Mouse (Mus musculus) embryonic fibroblast, embryonic 13.5 days (primary cell): ENCODE data around the gene Spc24.

Experiments used
- CTCF ChIP-seq: IDR thresholded peaks from 2 replicates; pipeline ENCODE4 v1.5.1; 2011; ENCODE audit warnings: mild to moderate bottlenecking, control low read depth, low read length, moderate library complexity, borderline replicate concordance; ENCODE audit not compliant: insufficient read depth
- POLR2A ChIP-seq: IDR thresholded peaks from 2 replicates; pipeline ENCODE4 v1.6.1; 2011; ENCODE audit warnings: low read depth, mild to moderate bottlenecking, control low read depth, low read length, moderate library complexity

GRCm38 (mm10) chr9:21806976-21807375, 46.9 kb upstream of the Spc24 start:
- TF ChIP-seq CTCF (no peak), POLR2A (no peak)
